Mouse (Mus musculus) stomach, embryonic 15.5 days (tissue): ENCODE measurements around the gene Cblc. TPM values are rescaled to one million over a fixed set of nuclear protein-coding genes. Genes with fewer than 3 reads are reported as not detected.

Source experiments
- ATAC-seq: fragments of 200-750 bp; cut with Nextera tagmentation; 2 replicates; pipeline ENCODE4 v1.8.0; 2017; ENCODE audit warnings: low read depth, moderate number of reproducible peaks, moderate TSS enrichment; ENCODE audit not compliant: insufficient read depth, low FRiP score
- H3K27ac ChIP-seq: fragments of 300-500 bp; sonication (generic); 2 replicates; pipeline ENCODE4 v1.5.1; 2015; ENCODE audit warnings: mild to moderate bottlenecking, inconsistent platforms
- H3K27me3 ChIP-seq: fragments of 300-500 bp; sonication (generic); replicated peaks from 2 replicates; pipeline ENCODE4 v1.6.1; 2015; ENCODE audit warnings: inconsistent platforms
- H3K36me3 ChIP-seq: fragments of 300-500 bp; sonication (generic); 2 replicates; pipeline ENCODE4 v1.6.1; 2015; ENCODE audit warnings: inconsistent platforms
- H3K4me1 ChIP-seq: fragments of 300-500 bp; sonication (generic); 2 replicates; pipeline ENCODE4 v1.6.1; 2015; ENCODE audit warnings: inconsistent platforms
- H3K4me2 ChIP-seq: fragments of 300-500 bp; sonication (generic); 2 replicates; pipeline ENCODE4 v1.6.1; 2015; ENCODE audit warnings: mild to moderate bottlenecking, inconsistent platforms
- H3K4me3 ChIP-seq: fragments of 300-500 bp; sonication (generic); replicated peaks from 2 replicates; pipeline ENCODE4 v1.5.1; 2015; ENCODE audit warnings: inconsistent platforms
- H3K9ac ChIP-seq: fragments of 300-500 bp; sonication (generic); 2 replicates; pipeline ENCODE4 v1.6.1; 2015; ENCODE audit warnings: inconsistent platforms
- H3K9me3 ChIP-seq: fragments of 300-500 bp; sonication (generic); 2 replicates; pipeline ENCODE4 v1.6.1; 2016; ENCODE audit warnings: inconsistent platforms
- WGBS: fragments of 180-500 bp; shearing (Covaris S2); methylation state at CpG from one replicate; pipeline ENCODE4 v1.1.7; 2015; 5-methylcytosine and 5-hydroxymethylcytosine counted together
- polyA plus RNA-seq: library from polyadenylated mRNA; unstranded; fragments of >200 nt; fragmentation: Nextera tagmentation; extraction: Ambion mirVana; gene quantifications from 2 replicates; pipeline ENCODE4 v1.2.1, GENCODE M21; 2015

Gene Cblc
- 24.3 and 24.6 TPM in 2 replicates for polyA plus RNA-seq

GRCm38 (mm10) chr7:19796697-19797588 is at the start of gene Cblc:
TSS of gene Cblc (minus strand) at chr7:19796809.
- Histone ChIP-seq H3K9ac (peak within 1 kb of the TSS; percentile 60), H3K27ac (peak within 1 kb of the TSS; percentile 82), H3K9me3 (no peaks in the 10 kb centered on the region), H3K4me1 (0 out of 2 replicates have a peak, but pooled peaks cover 6% of the 10 kb centered on the region), H3K4me3 (peak within 1 kb of the TSS; percentile 48), H3K36me3 (no peaks in the 10 kb centered on the region), H3K4me2 (peak within 1 kb of the TSS; percentile 57), H3K27me3 (peaks cover 10% of the 10 kb centered on the region)
- whole genome bisulfite sequencing, result 4% methylated on average over 32 of the region's 32 CpGs
- peak; percentile 90 for ATAC-seq

GRCm38 (mm10) chr7:19844521-19845171 is 48.0 kb upstream of the Cblc start:
- ATAC-seq, result no peak
- H3K9me3 ChIP-seq, result no peaks in the 10 kb centered on the region
- peaks cover 10% of the 10 kb centered on the region for H3K4me1 ChIP-seq
- no peak overlapping the region for H3K9ac ChIP-seq
- 67% methylated on average over 15 of the region's 15 CpGs for WGBS
- no peaks in the 10 kb centered on the region for H3K36me3 ChIP-seq
- H3K4me2 ChIP-seq, result no peak overlapping the region
- H3K27me3 ChIP-seq, result peaks cover 7% of the 10 kb centered on the region; the same call in 1 of the 2 replicates
- no peak overlapping the region for H3K4me3 ChIP-seq
- no peak overlapping the region for H3K27ac ChIP-seq

DNA sequence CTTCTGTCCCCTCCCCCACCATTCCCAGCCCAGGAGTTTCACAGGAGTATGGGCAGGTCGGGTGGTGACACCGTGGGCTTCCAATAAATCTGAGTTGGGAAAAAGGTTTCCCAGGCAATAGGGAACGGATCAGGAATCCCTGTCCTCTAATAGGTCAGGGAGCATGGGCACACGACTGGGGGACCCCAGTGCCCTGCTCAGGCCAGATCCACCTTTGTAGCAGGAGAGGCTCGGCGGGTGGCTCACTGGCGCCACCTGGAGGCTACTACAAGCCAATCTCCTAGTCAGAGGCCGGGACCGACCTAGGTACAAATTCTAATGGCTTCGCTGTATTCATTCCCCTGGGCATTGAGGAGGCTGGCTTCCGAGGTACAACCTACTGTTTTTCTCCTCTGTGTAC is 47.0 kb upstream of the Cblc start:
- H3K27ac ChIP-seq, result no peak overlapping the region
- WGBS, result 2% methylated on average over 11 of the region's 11 CpGs
- peaks cover 7% of the 10 kb centered on the region; the same call in 1 of the 2 replicates for H3K27me3 ChIP-seq
- H3K4me1 ChIP-seq, result peaks cover 10% of the 10 kb centered on the region
- 0 out of 2 replicates have a peak, but pooled peaks have one; percentile 48 for ATAC-seq
- no peaks in the 10 kb centered on the region for H3K9me3 ChIP-seq
- H3K4me3 ChIP-seq, result no peak overlapping the region
- no peaks in the 10 kb centered on the region for H3K36me3 ChIP-seq
- H3K9ac ChIP-seq, result no peak overlapping the region
- peak overlapping the region; percentile 28; the same call in 1 of the 2 replicates for H3K4me2 ChIP-seq

DNA sequence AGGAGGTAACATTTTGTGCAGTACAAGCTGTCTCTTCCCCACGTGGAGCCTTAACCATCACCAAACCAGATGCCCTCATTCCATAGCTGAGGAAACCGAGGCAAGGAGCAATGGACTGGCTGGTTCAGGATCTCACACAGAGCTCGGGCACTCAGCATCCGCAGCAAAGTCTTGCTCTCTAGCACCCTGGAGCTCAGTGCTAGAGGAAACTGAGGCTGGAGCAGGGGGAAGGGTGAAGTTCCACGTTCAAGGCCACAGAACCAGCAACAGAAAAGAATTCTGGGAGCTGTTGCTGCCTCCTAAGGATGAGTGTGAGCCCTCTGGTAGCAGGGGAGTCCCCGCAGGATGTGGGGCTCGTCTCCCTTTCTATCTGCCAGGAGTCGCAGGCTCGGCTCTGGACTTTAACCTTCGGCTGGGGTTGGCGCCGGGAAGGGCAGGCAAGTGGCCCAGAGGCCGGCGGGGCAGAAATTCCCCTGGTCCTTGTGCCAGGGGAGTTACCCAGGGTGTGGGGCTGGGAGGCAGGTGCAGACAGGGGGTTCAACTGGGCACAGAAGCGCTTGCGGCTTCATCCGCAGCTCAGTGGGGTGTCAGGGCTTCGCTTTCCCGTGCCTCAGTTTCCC is 46.4 kb upstream of the Cblc start:
- H3K4me3 ChIP-seq, result no peak overlapping the region
- WGBS, result 37% methylated on average over 19 of the region's 19 CpGs
- peak overlapping the region; percentile 28; the same call in 1 of the 2 replicates for H3K4me2 ChIP-seq
- no peaks in the 10 kb centered on the region for H3K9me3 ChIP-seq
- no peak overlapping the region for H3K27ac ChIP-seq
- peaks cover 7% of the 10 kb centered on the region; the same call in 1 of the 2 replicates for H3K27me3 ChIP-seq
- 0 out of 2 replicates have a peak, but pooled peaks have one; percentile 3 for ATAC-seq
- no peaks in the 10 kb centered on the region for H3K36me3 ChIP-seq
- H3K9ac ChIP-seq, result no peak overlapping the region
- peaks cover 10% of the 10 kb centered on the region for H3K4me1 ChIP-seq

DNA sequence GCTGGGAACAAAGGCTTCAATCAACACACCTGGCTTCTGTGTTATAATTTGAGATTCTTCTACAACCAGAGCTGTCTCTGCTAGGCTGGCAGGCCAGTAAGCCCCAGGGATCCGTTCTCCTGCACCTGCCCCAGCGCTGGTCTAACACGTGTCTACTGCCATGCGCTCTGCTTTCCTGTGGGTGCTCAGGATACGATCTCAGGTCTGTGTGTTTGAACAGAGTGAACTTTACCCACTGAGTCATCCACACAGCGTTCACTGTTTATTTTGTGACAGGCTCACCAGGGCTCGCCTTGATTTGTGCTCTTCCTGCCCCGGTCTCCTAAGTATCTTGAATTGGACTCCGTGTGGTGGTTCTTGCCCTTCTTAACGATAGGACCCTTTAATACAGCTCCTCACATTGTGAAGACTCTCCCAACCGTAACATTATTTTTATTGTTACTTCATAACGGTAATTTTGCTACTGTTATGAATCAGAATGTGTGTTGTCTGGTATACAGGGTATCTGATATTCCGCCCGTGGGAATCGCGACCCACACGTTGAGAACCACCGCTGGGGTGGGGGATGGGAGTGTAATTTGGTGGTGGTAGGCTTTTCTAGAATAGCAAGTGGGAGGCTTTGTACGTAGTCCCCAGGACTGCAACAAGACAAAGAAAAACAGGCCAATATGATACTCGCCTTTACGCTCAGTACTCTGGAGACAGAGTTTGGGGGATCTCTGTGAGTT is 45.2 kb upstream of the Cblc start:
- H3K36me3 ChIP-seq, result no peaks in the 10 kb centered on the region
- no peak overlapping the region for H3K4me3 ChIP-seq
- H3K9ac ChIP-seq, result no peak overlapping the region
- H3K4me1 ChIP-seq, result peaks cover 7% of the 10 kb centered on the region
- peaks cover 7% of the 10 kb centered on the region; the same call in 1 of the 2 replicates for H3K27me3 ChIP-seq
- no peak overlapping the region for H3K4me2 ChIP-seq
- WGBS, result 61% methylated on average over 21 of the region's 21 CpGs
- H3K27ac ChIP-seq, result peak overlapping the region; percentile 60
- no peaks in the 10 kb centered on the region for H3K9me3 ChIP-seq
- peak; percentile 90 for ATAC-seq

DNA sequence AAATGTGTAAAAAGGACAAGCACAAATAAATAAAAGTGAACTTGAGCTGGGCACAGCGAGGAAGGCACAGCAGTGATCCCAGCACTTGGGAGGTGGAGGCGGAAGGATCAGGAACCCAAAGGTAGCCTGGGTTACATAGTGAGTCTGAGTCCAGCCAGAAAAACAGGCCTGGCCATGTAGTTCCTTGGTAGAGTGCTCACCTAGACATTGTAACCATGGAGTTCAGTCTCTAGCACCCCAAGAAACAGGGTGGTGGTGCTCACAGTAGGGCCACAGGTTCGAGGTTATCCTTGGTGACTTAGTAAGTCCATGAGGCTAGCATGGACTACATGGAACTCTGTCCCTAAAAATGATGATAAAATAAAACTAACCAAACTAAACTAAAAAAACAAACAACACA is 44.3 kb upstream of the Cblc start:
- Histone ChIP-seq H3K27ac (peak overlapping the region; percentile 60; the same call in 1 of the 2 replicates), H3K27me3 (peaks cover 7% of the 10 kb centered on the region; the same call in 1 of the 2 replicates), H3K4me2 (no peak overlapping the region), H3K9me3 (no peaks in the 10 kb centered on the region), H3K9ac (no peak overlapping the region), H3K36me3 (no peaks in the 10 kb centered on the region), H3K4me3 (no peak overlapping the region), H3K4me1 (peaks cover 7% of the 10 kb centered on the region)
- 79% methylated on average over 3 of the region's 3 CpGs for WGBS
- ATAC-seq, result no peak

- no peaks in the 10 kb centered on the region for H3K9me3 ChIP-seq
- WGBS, result 63% methylated on average over 4 of the region's 4 CpGs
- H3K27me3 ChIP-seq, result peaks cover 7% of the 10 kb centered on the region; the same call in 1 of the 2 replicates
- H3K36me3 ChIP-seq, result no peaks in the 10 kb centered on the region
- no peak overlapping the region for H3K4me2 ChIP-seq
- peaks cover 7% of the 10 kb centered on the region for H3K4me1 ChIP-seq
- no peak overlapping the region for H3K4me3 ChIP-seq
- no peak overlapping the region for H3K9ac ChIP-seq
- ATAC-seq, result no peak
- H3K27ac ChIP-seq, result peak overlapping the region; percentile 8; the same call in 1 of the 2 replicates
Observed at GRCm38 (mm10) chr7:19840371-19840770, 43.8 kb upstream of the Cblc start.

DNA sequence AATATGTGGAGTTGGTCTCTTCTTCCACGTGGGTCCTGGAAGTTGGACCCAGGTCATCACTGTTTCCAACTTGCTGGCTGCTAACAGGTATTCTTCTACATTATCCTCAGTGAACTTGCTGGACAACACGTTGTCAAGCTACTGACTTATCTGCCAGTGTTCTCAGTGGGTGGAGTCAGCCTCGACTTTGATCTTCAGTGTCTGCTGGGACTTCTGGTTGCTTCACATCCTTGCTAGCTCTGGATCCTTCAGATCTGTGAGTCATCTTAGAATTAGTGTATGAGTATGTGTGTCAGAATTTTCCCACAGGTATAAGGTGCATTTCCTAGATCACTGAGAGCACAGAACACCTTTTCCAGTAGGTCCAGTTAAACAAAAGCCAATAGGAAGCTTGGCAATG is 40.2 kb upstream of the Cblc start:
- H3K27me3 ChIP-seq, result no peaks in the 10 kb centered on the region
- no peak overlapping the region for H3K4me2 ChIP-seq
- no peaks in the 10 kb centered on the region for H3K36me3 ChIP-seq
- 54% methylated on average over 3 of the region's 3 CpGs for WGBS
- H3K9me3 ChIP-seq, result no peaks in the 10 kb centered on the region
- H3K4me3 ChIP-seq, result no peak overlapping the region
- ATAC-seq, result no peak
- H3K4me1 ChIP-seq, result peaks cover 3% of the 10 kb centered on the region; the same call in 1 of the 2 replicates
- H3K27ac ChIP-seq, result no peak overlapping the region
- H3K9ac ChIP-seq, result no peak overlapping the region

DNA sequence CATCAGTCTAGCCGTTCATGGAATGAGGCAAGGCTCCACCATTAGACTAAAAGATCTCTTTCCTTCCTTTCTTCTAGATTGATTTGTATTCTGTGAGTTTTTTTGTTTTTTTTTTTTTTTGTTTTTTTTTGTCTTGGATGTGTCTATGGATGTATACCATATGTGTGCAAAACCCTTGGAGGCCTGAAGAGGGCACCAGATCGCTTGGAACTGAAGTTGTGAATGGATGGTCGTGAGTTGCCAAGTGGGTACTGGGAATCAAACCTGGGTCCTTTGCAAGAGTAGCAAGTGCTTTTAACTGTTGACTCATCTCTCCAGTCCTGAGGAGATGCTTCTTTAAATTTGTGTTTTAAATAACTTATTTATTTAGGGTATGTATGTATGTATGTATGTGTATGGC is 37.4 kb upstream of the Cblc start:
- 62% methylated on average over 3 of the region's 3 CpGs for WGBS
- no peak overlapping the region for H3K4me2 ChIP-seq
- ATAC-seq, result no peak
- H3K27me3 ChIP-seq, result no peaks in the 10 kb centered on the region
- no peaks in the 10 kb centered on the region for H3K36me3 ChIP-seq
- H3K4me3 ChIP-seq, result no peak overlapping the region
- H3K9ac ChIP-seq, result no peak overlapping the region
- no peak overlapping the region for H3K27ac ChIP-seq
- H3K9me3 ChIP-seq, result no peaks in the 10 kb centered on the region
- H3K4me1 ChIP-seq, result peaks cover 21% of the 10 kb centered on the region

DNA sequence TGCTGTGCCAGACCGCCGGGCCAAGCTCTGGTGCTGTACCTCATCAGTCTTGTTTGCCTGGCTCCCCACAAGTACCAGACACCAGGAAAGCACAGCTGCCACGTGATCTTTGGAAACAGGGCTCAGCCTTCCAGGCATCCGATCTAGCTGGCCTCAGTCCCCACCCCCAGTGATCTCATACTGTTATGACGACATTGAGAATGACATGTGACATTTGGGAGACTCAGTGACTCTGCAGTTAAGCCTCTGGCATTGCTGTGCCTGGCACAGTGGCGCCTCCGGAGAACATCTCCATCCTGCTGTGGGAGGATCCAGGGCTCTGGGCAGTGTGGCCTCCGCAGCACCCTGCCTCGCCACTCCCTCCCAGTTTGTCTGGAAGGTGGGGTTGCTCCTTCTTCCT is 35.2 kb upstream of the Cblc start:
- no peak overlapping the region for H3K4me2 ChIP-seq
- no peaks in the 10 kb centered on the region for H3K27me3 ChIP-seq
- no peak overlapping the region for H3K4me3 ChIP-seq
- 44% methylated on average over 9 of the region's 9 CpGs for WGBS
- H3K4me1 ChIP-seq, result peaks cover 22% of the 10 kb centered on the region
- no peak for ATAC-seq
- H3K27ac ChIP-seq, result no peak overlapping the region
- H3K36me3 ChIP-seq, result no peaks in the 10 kb centered on the region
- H3K9me3 ChIP-seq, result no peaks in the 10 kb centered on the region
- no peak overlapping the region for H3K9ac ChIP-seq

- Histone ChIP-seq H3K4me3 (no peak overlapping the region), H3K4me2 (peak overlapping the region; percentile 15), H3K27me3 (no peaks in the 10 kb centered on the region), H3K9me3 (no peaks in the 10 kb centered on the region), H3K9ac (no peak overlapping the region), H3K4me1 (peaks cover 26% of the 10 kb centered on the region), H3K27ac (peak overlapping the region; percentile 53), H3K36me3 (no peaks in the 10 kb centered on the region)
- ATAC-seq, result peak; percentile 86
- 19% methylated on average over 13 of the region's 13 CpGs for WGBS
Observed at GRCm38 (mm10) chr7:19830682-19831156, 34.1 kb upstream of the Cblc start.
